Comparison of ENCODE assay signal across 9 mouse cellular contexts in genomic region chr19:25406481-25407184, GRCm38 (mm10).
A peak's percentile ranks its signal among the peaks of the same experiment; 100 is the strongest.
DNase-seq lines count a peak whose midpoint lies in the region; ATAC-seq and TF ChIP-seq lines count a peak whose summit lies in the region.
"Had no signal": no experiment of that assay in that cellular context is flagged by ENCODE, and none has a peak within 500 bp of the region (broad histone marks: within the 10 kb centered on the region; RNA-seq: fewer than 3 reads in every experiment).

No protein-coding gene starts in this region.

- peak; percentile 94 for DNase-seq in 3134 (ENCODE audit: extremely low read depth, insufficient read length, low spot score)
- DNase-seq in brain, embryonic 14.5 days (ENCODE audit: low read depth) = peak; percentile 69
- peak; percentile 86 to 87 for DNase-seq in heart, postnatal 10 days
- DNase-seq in kidney, postnatal 4 days = peak; percentile 79 to 87
- peak; percentile 74 for DNase-seq in liver, postnatal 0 days
- DNase-seq in ovary, postnatal 10 days (ENCODE audit: low spot score) = peak; percentile 54
- peak; percentile 49 to 60 for DNase-seq in urinary bladder, adult 18-20 months (ENCODE audit: low spot score in 2 of 2)

- H3K27me3 ChIP-seq in forebrain, embryonic 16.5 days (replicated peaks; ENCODE audit: control insufficient read depth, insufficient read depth, low read length) = peaks cover 15% of the 10 kb centered on the region
- H3K27me3 ChIP-seq in liver, postnatal 0 days (ENCODE audit: insufficient read depth, low read length) = peaks cover 7% of the 10 kb centered on the region; the same call in 1 of the 2 replicates
- H3K27me3 ChIP-seq: CH12.LX had no signal

- ATAC-seq in forebrain, embryonic 16.5 days = peak; percentile 84
- peak; percentile 96 for ATAC-seq in liver, postnatal 0 days

- H3K4me1 ChIP-seq in forebrain, embryonic 16.5 days (replicated peaks; ENCODE audit: control insufficient read depth, insufficient read depth, low read length) = peaks cover 27% of the 10 kb centered on the region
- no peaks in the 10 kb centered on the region for H3K4me1 ChIP-seq in liver, postnatal 0 days (ENCODE audit: insufficient read depth)

- no peak for TF ChIP-seq POLR2A in brain, embryonic 14.5 days (IDR thresholded peaks at IDR 0.05; ENCODE audit: borderline replicate concordance, extremely low read depth, insufficient read depth, insufficient read length, poor library complexity, severe bottlenecking)

- peak overlapping the region; percentile 52 for H3K9ac ChIP-seq in forebrain, embryonic 16.5 days (replicated peaks; ENCODE audit: low read depth, low read length)
- peak overlapping the region; percentile 48 for H3K9ac ChIP-seq in liver, postnatal 0 days (replicated peaks)

- TF ChIP-seq EP300 in liver, postnatal 0 days (IDR thresholded peaks at IDR 0.05; ENCODE audit: low read depth) = no peak

- peak overlapping the region; percentile 83 for H3K4me2 ChIP-seq in forebrain, embryonic 16.5 days (ENCODE audit: low read length)
- peak overlapping the region; percentile 73 for H3K4me2 ChIP-seq in liver, postnatal 0 days (ENCODE audit: low read depth, low read length)

- intact Hi-C loops in heart, postnatal 10 days (cut with DNase I) = no loop called here

- H3K9me3 ChIP-seq in forebrain, embryonic 16.5 days (ENCODE audit: control insufficient read depth, low read length) = no peaks in the 10 kb centered on the region
- H3K9me3 ChIP-seq in liver, postnatal 0 days (ENCODE audit: low read length) = no peaks in the 10 kb centered on the region

- no peak overlapping the region for H3K27ac ChIP-seq in forebrain, embryonic 16.5 days (ENCODE audit: low read length)
- H3K27ac ChIP-seq in liver, postnatal 0 days (ENCODE audit: low read depth) = peak overlapping the region; percentile 85

- H3K36me3 ChIP-seq in forebrain, embryonic 16.5 days (ENCODE audit: control insufficient read depth, insufficient read depth) = no peaks in the 10 kb centered on the region
- peaks cover 15% of the 10 kb centered on the region; the same call in 1 of the 2 replicates for H3K36me3 ChIP-seq in liver, postnatal 0 days (replicated peaks; ENCODE audit: insufficient read depth, low read length)

- TF ChIP-seq CTCF in brain, embryonic 14.5 days (IDR thresholded peaks at IDR 0.05; ENCODE audit: borderline replicate concordance, extremely low read depth, insufficient read depth, insufficient read length) = no peak
- TF ChIP-seq CTCF in liver, postnatal 0 days (IDR thresholded peaks at IDR 0.05; ENCODE audit: low read depth) = 0 out of 2 replicates have a peak, but pooled peaks have one; percentile 17

- peak overlapping the region; percentile 43 for H3K4me3 ChIP-seq in forebrain, embryonic 16.5 days (replicated peaks; ENCODE audit: low read length)
- H3K4me3 ChIP-seq in liver, postnatal 0 days (ENCODE audit: low read depth, low read length) = peak overlapping the region; percentile 45

- WGBS in forebrain, embryonic 16.5 days = 2% methylated on average over 28 of the region's 28 CpGs
- WGBS in liver, postnatal 0 days (ENCODE audit: insufficient replicate concordance) = under 1% methylated on average over 28 of the region's 28 CpGs
